Mouse (Mus musculus) ES-E14 (cell line): ENCODE data around the gene Thrb.

Experiments used
- CHD2 ChIP-seq: IDR thresholded peaks from 2 replicates; pipeline ENCODE4 v1.6.1; 2014; ENCODE audit warnings: mild to moderate bottlenecking, low read depth, low read length, inconsistent platforms
- HCFC1 ChIP-seq: IDR thresholded peaks from 2 replicates; pipeline ENCODE4 v1.6.1; 2012; ENCODE audit warnings: low read length, inconsistent platforms, borderline replicate concordance; ENCODE audit not compliant: insufficient read depth
- MAFK ChIP-seq: IDR thresholded peaks from 2 replicates; pipeline ENCODE4 v1.6.1; 2014; ENCODE audit warnings: mild to moderate bottlenecking, low read depth, low read length, inconsistent platforms; ENCODE audit not compliant: insufficient read depth
- ZC3H11A ChIP-seq: IDR thresholded peaks from 2 replicates; pipeline ENCODE4 v1.6.1; 2012; ENCODE audit warnings: low read depth, mild to moderate bottlenecking, inconsistent platforms, low read length, borderline replicate concordance
- ZNF384 ChIP-seq: IDR thresholded peaks from 2 replicates; pipeline ENCODE4 v1.6.1; 2012; ENCODE audit warnings: low read depth, low read length, inconsistent platforms

- TF ChIP-seq MAFK (no peak), CHD2 (no peak), ZC3H11A (no peak), ZNF384 (no peak), HCFC1 (no peak)
Measured at GRCm38 (mm10) chr14:17659686-17660328, at the start of gene Thrb.
